Mouse (Mus musculus): ENCODE data around the gene Ankrd44. TPM values are rescaled to one million over a fixed set of nuclear protein-coding genes. Genes with fewer than 3 reads are reported as not detected.

Gene Ankrd44
- total RNA-seq, 2 experiments from 2014 or later, result 19.9 to 23.5 TPM

GRCm38 (mm10) chr1:54854388-54854787 lies 71.8 kb downstream of the Ankrd44 start:
- no peak overlapping the region for H3K27ac ChIP-seq
- no peak for TF ChIP-seq CTCF (IDR thresholded peaks at IDR 0.05)
- intact Hi-C loops (cut with DNase I), result no loop called here
- H3K4me3 ChIP-seq, result no peak overlapping the region
- DNase-seq (ENCODE audit: extremely low spot score in 1 of 2, low spot score in 2 of 2), result no peak

GRCm38 (mm10) chr1:54853311-54854000 lies 72.7 kb downstream of the Ankrd44 start:
- Histone ChIP-seq H3K27ac (no peak overlapping the region), H3K4me3 (no peak overlapping the region)
- TF ChIP-seq CTCF (IDR thresholded peaks at IDR 0.05), result no peak
- no peak for DNase-seq (ENCODE audit: extremely low spot score in 1 of 2, low spot score in 2 of 2)
- intact Hi-C loops (cut with DNase I), result no loop called here

GRCm38 (mm10) chr1:54851610-54852009 lies 74.6 kb downstream of the Ankrd44 start:
- H3K4me3 ChIP-seq, result no peak overlapping the region
- TF ChIP-seq CTCF (IDR thresholded peaks at IDR 0.05), result no peak
- no peak for DNase-seq (ENCODE audit: extremely low spot score in 1 of 2, low spot score in 2 of 2)
- intact Hi-C loops (cut with DNase I), result no loop called here
- no peak overlapping the region for H3K27ac ChIP-seq

- intact Hi-C loops (cut with DNase I), result no loop called here
- H3K27ac ChIP-seq, result no peak overlapping the region
- no peak for TF ChIP-seq CTCF (IDR thresholded peaks at IDR 0.05)
- no peak for DNase-seq (ENCODE audit: extremely low spot score in 1 of 2, low spot score in 2 of 2)
- H3K4me3 ChIP-seq, result no peak overlapping the region
Measured at GRCm38 (mm10) chr1:54850077-54850476, 76.1 kb downstream of the Ankrd44 start.

GRCm38 (mm10) chr1:54847238-54847637 lies 78.9 kb downstream of the Ankrd44 start:
- DNase-seq (ENCODE audit: extremely low spot score in 1 of 2, low spot score in 2 of 2), result no peak
- Histone ChIP-seq H3K27ac (no peak overlapping the region), H3K4me3 (no peak overlapping the region)
- TF ChIP-seq CTCF (IDR thresholded peaks at IDR 0.05), result no peak
- intact Hi-C loops (cut with DNase I), result no loop called here

GRCm38 (mm10) chr1:54846346-54847000 lies 79.7 kb downstream of the Ankrd44 start:
- DNase-seq (ENCODE audit: extremely low spot score in 1 of 2, low spot score in 2 of 2), result no peak
- no peak for TF ChIP-seq CTCF (IDR thresholded peaks at IDR 0.05)
- intact Hi-C loops (cut with DNase I), result no loop called here
- no peak overlapping the region for H3K4me3 ChIP-seq
- H3K27ac ChIP-seq, result no peak overlapping the region

GRCm38 (mm10) chr1:54844361-54844760 lies 81.8 kb downstream of the Ankrd44 start:
- TF ChIP-seq CTCF (IDR thresholded peaks at IDR 0.05), result no peak
- Histone ChIP-seq H3K27ac (no peak overlapping the region), H3K4me3 (no peak overlapping the region)
- intact Hi-C loops (cut with DNase I), result no loop called here
- DNase-seq (ENCODE audit: extremely low spot score in 1 of 2, low spot score in 2 of 2), result no peak

GRCm38 (mm10) chr1:54842765-54843461 lies 83.3 kb downstream of the Ankrd44 start:
- no peak for DNase-seq (ENCODE audit: extremely low spot score in 1 of 2, low spot score in 2 of 2)
- Histone ChIP-seq H3K4me3 (no peak overlapping the region), H3K27ac (no peak overlapping the region)
- intact Hi-C loops (cut with DNase I), result no loop called here
- TF ChIP-seq CTCF (IDR thresholded peaks at IDR 0.05), result no peak

GRCm38 (mm10) chr1:54841788-54842187 lies 84.4 kb downstream of the Ankrd44 start:
- intact Hi-C loops (cut with DNase I), result no loop called here
- Histone ChIP-seq H3K27ac (no peak overlapping the region), H3K4me3 (no peak overlapping the region)
- TF ChIP-seq CTCF (IDR thresholded peaks at IDR 0.05), result no peak
- no peak for DNase-seq (ENCODE audit: extremely low spot score in 1 of 2, low spot score in 2 of 2)

GRCm38 (mm10) chr1:54840040-54840439 lies 86.1 kb downstream of the Ankrd44 start:
- intact Hi-C loops (cut with DNase I), result no loop called here
- Histone ChIP-seq H3K27ac (no peak overlapping the region), H3K4me3 (no peak overlapping the region)
- TF ChIP-seq CTCF (IDR thresholded peaks at IDR 0.05), result no peak
- no peak for DNase-seq (ENCODE audit: extremely low spot score in 1 of 2, low spot score in 2 of 2)

- H3K27ac ChIP-seq, result no peak overlapping the region
- DNase-seq (ENCODE audit: extremely low spot score in 1 of 2, low spot score in 2 of 2), result no peak
- intact Hi-C loops (cut with DNase I), result no loop called here
- no peak for TF ChIP-seq CTCF (IDR thresholded peaks at IDR 0.05)
- no peak overlapping the region for H3K4me3 ChIP-seq
Measured at GRCm38 (mm10) chr1:54838486-54838805, 87.7 kb downstream of the Ankrd44 start.

GRCm38 (mm10) chr1:54837721-54838485 lies 88.3 kb downstream of the Ankrd44 start:
- TF ChIP-seq CTCF (IDR thresholded peaks at IDR 0.05), result no peak
- DNase-seq (ENCODE audit: extremely low spot score in 1 of 2, low spot score in 2 of 2), result no peak
- intact Hi-C loops (cut with DNase I), result no loop called here
- H3K4me3 ChIP-seq, result no peak overlapping the region
- H3K27ac ChIP-seq, result no peak overlapping the region
